Mouse (Mus musculus): ENCODE data around the gene Tnp1.

Gene Tnp1

DNA sequence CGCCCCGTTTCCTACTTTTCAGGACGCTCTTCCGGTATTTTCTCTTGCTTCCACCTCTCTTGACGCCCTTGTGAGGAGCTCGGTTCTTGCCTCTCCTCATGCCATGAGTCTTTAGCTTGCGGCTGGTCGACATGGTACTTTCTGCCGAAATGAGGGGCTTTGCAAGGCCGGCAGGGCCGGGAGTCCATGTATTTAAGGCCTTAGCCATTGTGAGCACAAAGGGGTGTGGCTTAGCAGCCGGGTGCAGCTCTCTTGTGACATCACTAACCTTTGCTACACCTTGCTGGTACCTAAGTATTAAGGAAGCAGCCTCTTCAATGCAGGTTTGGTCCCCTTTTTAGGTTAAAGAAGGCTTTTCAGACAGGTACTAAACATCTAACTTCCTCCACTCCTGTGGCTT lies at the start of gene Tnp1:
Gene Tnp1 (minus strand): TSS at position 179 of the 400 bp plus-strand sequence.
- in situ Hi-C loops (cut with MboI; ENCODE audit: low pct_unique_long_range_greater_than_20kb in 1 of 2, low sequenced_read_pairs in 2 of 2, unreplicated experiment in 1 of 2), result no loop called here

- in situ Hi-C loops (cut with MboI; ENCODE audit: low pct_unique_long_range_greater_than_20kb in 1 of 2, low sequenced_read_pairs in 2 of 2, unreplicated experiment in 1 of 2), result no loop called here
These were observed 48.6 kb upstream of the Tnp1 start for GRCm38 (mm10) chr1:73064336-73064735.

GRCm38 (mm10) chr1:73061491-73062233 lies 46.0 kb upstream of the Tnp1 start:
- in situ Hi-C loops (cut with MboI; ENCODE audit: low pct_unique_long_range_greater_than_20kb in 1 of 2, low sequenced_read_pairs in 2 of 2, unreplicated experiment in 1 of 2), result no loop called here

- in situ Hi-C loops (cut with MboI; ENCODE audit: low pct_unique_long_range_greater_than_20kb in 1 of 2, low sequenced_read_pairs in 2 of 2, unreplicated experiment in 1 of 2), result no loop called here
These were observed 44.6 kb upstream of the Tnp1 start for GRCm38 (mm10) chr1:73060271-73060670.

DNA sequence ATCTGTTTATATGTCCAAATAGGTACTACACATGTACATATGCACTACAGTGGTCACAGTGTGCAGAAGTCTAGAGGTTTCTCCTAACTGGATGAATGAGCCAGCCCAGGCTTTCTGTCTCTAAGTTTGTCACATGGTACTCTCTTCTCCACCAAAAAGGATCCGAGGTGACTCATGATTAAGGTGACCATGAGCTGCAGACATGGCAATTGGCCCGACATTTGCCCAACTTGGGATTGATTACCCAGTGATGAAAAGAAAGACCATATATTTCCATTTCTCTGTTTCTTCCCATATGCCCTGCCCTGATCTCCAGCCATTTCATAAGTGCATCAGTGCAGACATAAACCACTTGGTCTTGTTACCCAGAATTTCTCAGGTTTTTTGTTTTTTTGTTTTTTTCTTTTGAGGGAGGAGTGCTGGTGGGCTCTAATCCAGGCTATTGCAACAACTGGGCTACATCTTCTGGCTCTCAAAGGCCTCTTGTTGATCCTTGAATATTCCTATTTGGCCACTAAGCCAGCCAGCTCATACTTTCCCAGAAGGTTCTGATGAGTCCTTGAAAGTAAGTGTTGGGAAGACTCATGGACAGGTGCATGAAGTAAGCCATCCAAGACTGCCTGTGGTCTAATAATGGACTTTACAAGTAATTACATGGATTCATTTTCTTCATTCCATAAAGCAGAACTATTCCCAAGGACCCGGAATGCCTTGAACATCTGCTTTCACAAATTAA lies 40.7 kb upstream of the Tnp1 start:
- in situ Hi-C loops (cut with MboI; ENCODE audit: low pct_unique_long_range_greater_than_20kb in 1 of 2, low sequenced_read_pairs in 2 of 2, unreplicated experiment in 1 of 2), result no loop called here

GRCm38 (mm10) chr1:73055820-73056219 lies 40.1 kb upstream of the Tnp1 start:
- in situ Hi-C loops (cut with MboI; ENCODE audit: low pct_unique_long_range_greater_than_20kb in 1 of 2, low sequenced_read_pairs in 2 of 2, unreplicated experiment in 1 of 2), result no loop called here

DNA sequence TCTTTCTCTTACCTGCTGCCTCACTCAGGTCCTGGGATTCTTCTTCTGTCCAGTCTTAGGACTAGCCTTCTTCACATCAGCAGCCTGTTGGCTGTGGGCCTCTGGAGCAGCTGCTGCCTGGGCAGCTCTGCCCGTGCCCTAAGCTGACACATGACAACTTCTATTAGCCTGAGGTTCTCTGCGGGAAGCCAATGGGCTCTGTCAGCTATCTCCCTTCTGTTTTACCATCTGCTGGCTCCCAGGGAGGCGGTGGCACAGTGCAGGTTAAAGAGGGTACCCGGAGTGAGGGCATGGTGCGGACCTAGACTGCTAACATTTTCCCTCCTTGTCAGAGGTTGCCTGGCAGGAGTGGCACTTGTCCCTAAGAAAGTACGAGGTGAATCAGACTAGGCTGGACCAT lies 39.5 kb upstream of the Tnp1 start:
- in situ Hi-C loops (cut with MboI; ENCODE audit: low pct_unique_long_range_greater_than_20kb in 1 of 2, low sequenced_read_pairs in 2 of 2, unreplicated experiment in 1 of 2), result no loop called here

GRCm38 (mm10) chr1:73053545-73054326 lies 38.0 kb upstream of the Tnp1 start:
- in situ Hi-C loops (cut with MboI; ENCODE audit: low pct_unique_long_range_greater_than_20kb in 1 of 2, low sequenced_read_pairs in 2 of 2, unreplicated experiment in 1 of 2), result no loop called here

GRCm38 (mm10) chr1:73046896-73047672 lies 31.4 kb upstream of the Tnp1 start:
- in situ Hi-C loops (cut with MboI; ENCODE audit: low pct_unique_long_range_greater_than_20kb in 1 of 2, low sequenced_read_pairs in 2 of 2, unreplicated experiment in 1 of 2), result no loop called here

GRCm38 (mm10) chr1:73045948-73046685 lies 30.4 kb upstream of the Tnp1 start:
- in situ Hi-C loops (cut with MboI; ENCODE audit: low pct_unique_long_range_greater_than_20kb in 1 of 2, low sequenced_read_pairs in 2 of 2, unreplicated experiment in 1 of 2), result no loop called here

DNA sequence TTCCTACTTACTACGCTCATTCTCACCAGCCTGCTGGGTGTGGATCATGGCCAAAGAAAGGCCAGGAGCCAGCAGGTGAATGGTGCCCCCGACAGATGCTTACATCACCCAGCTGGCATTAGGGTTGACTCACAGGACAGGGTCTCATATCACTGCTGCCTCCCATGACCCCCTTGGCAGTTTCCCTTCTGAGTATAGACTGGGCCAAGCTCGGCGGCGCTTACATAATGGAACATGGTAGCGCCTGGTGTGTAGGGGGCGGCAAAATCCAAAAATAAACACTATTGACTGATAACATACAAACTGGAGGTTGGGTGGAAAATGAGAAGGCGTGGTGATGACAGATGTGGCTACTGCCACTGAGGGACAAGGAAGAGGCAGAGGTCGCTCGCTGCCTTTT lies 28.0 kb upstream of the Tnp1 start:
- in situ Hi-C loops (cut with MboI; ENCODE audit: low pct_unique_long_range_greater_than_20kb in 1 of 2, low sequenced_read_pairs in 2 of 2, unreplicated experiment in 1 of 2), result no loop called here

GRCm38 (mm10) chr1:73040691-73041425 lies 25.1 kb upstream of the Tnp1 start:
- in situ Hi-C loops (cut with MboI; ENCODE audit: low pct_unique_long_range_greater_than_20kb in 1 of 2, low sequenced_read_pairs in 2 of 2, unreplicated experiment in 1 of 2), result no loop called here

DNA sequence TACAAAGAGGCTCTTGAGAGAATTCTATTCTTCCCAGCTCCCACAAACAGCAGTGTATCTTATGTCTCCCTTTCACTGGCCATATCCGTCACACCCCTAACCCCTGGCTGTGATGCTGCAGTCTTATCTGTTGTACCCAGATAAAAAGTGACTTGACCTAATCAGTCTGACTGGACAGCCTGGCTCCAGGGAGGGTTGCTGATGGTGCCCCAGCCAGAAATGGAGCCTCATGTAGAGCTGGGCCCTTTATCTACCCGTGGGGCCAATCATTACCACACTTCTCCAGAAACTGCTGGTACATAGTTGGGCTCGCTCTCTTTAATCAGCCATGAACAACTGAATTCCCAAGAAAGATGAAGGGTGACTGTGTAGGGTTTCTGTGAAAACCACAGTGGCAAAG lies 22.8 kb upstream of the Tnp1 start:
- in situ Hi-C loops (cut with MboI; ENCODE audit: low pct_unique_long_range_greater_than_20kb in 1 of 2, low sequenced_read_pairs in 2 of 2, unreplicated experiment in 1 of 2), result no loop called here

GRCm38 (mm10) chr1:73036536-73036935 lies 20.8 kb upstream of the Tnp1 start:
- in situ Hi-C loops (cut with MboI; ENCODE audit: low pct_unique_long_range_greater_than_20kb in 1 of 2, low sequenced_read_pairs in 2 of 2, unreplicated experiment in 1 of 2), result no loop called here

DNA sequence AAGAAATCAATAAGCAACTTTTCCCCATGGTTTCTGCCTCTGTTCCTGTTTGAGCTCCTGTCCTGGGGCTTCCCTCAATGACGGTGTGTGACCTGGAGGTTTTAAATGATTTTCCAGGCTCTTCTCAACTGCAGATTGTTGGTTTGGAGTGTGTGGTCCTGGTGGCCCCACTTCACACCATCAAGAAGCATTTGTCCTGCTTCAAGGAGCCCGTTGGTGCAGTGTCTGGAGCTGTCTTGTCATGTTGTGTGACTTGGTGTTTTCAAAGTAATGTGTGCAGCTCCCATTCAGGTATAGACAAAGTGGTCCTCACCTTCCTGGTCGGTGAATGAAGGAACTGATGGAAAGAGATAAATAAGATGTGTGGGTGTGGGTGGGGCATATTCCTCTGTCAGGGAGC lies 20.0 kb upstream of the Tnp1 start:
- in situ Hi-C loops (cut with MboI; ENCODE audit: low pct_unique_long_range_greater_than_20kb in 1 of 2, low sequenced_read_pairs in 2 of 2, unreplicated experiment in 1 of 2), result no loop called here

DNA sequence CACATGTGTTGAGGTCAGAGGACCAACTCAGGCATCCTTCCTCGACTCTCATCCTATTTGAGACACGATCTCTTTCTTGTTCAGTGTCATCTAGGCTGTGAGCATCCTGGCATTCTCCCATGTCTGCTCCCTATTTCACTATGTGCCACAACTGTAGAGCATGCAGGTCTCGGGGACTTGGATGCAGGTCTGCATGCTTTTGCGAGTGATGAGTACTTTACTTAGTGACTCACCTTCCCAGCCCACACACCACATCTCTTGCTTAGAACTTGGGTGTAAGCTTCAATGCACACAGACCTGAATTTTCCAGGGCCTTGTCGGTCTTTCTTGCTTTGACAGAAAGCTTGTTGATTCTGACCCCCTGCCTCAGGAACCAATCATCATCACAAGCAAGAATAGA lies 16.8 kb upstream of the Tnp1 start:
- in situ Hi-C loops (cut with MboI; ENCODE audit: low pct_unique_long_range_greater_than_20kb in 1 of 2, low sequenced_read_pairs in 2 of 2, unreplicated experiment in 1 of 2), result no loop called here

- in situ Hi-C loops (cut with MboI; ENCODE audit: low pct_unique_long_range_greater_than_20kb in 1 of 2, low sequenced_read_pairs in 2 of 2, unreplicated experiment in 1 of 2), result no loop called here
These were observed 13.0 kb upstream of the Tnp1 start for GRCm38 (mm10) chr1:73028741-73029140.
